Mouse (Mus musculus): ENCODE results near the gene Rrp7a. TPM values are rescaled to one million over a fixed set of nuclear protein-coding genes. Genes with fewer than 3 reads are reported as not detected.

The Rrp7a gene
- polyA plus RNA-seq, 1 experiment from 2014 or later, result 72.4 TPM

GRCm38 (mm10) chr15:83075607-83076525 is 46.7 kb downstream of the Rrp7a start:
- Histone ChIP-seq H3K27me3 (no peaks in the 10 kb centered on the region), H3K4me2 (replicated peaks) (no peak overlapping the region), H3K9ac (replicated peaks) (no peak overlapping the region), H3K9me3 (no peaks in the 10 kb centered on the region), H3K4me3 (no peak overlapping the region), H3K4me1 (no peaks in the 10 kb centered on the region), H3K36me3 (no peaks in the 10 kb centered on the region), H3K27ac (replicated peaks) (no peak overlapping the region)
- WGBS, result 72% methylated on average over 27 of the region's 27 CpGs
- no peak for ATAC-seq (replicated peaks)

- WGBS, result 82% methylated on average over 4 of the region's 4 CpGs
- ATAC-seq (replicated peaks), result no peak
- no peak overlapping the region for H3K4me3 ChIP-seq
Measured at GRCm38 (mm10) chr15:83074179-83074578, 48.4 kb downstream of the Rrp7a start.

GRCm38 (mm10) chr15:83071752-83072151 is 50.8 kb downstream of the Rrp7a start:
- no peaks in the 10 kb centered on the region for H3K36me3 ChIP-seq
- no peak overlapping the region for H3K4me2 ChIP-seq (replicated peaks)
- H3K27ac ChIP-seq (replicated peaks), result no peak overlapping the region
- no peak overlapping the region for H3K9ac ChIP-seq (replicated peaks)
- no peaks in the 10 kb centered on the region for H3K27me3 ChIP-seq
- H3K4me3 ChIP-seq, result no peak overlapping the region
- no peaks in the 10 kb centered on the region for H3K9me3 ChIP-seq
- no peak for ATAC-seq (replicated peaks)
- 88% methylated on average over 5 of the region's 5 CpGs for WGBS
- no peaks in the 10 kb centered on the region for H3K4me1 ChIP-seq

More at GRCm38 (mm10) chr15:83074179-83074578, 48.4 kb downstream of the Rrp7a start:
- H3K9ac ChIP-seq (replicated peaks), result no peak overlapping the region
- H3K27ac ChIP-seq (replicated peaks), result no peak overlapping the region
- no peaks in the 10 kb centered on the region for H3K4me1 ChIP-seq
- H3K36me3 ChIP-seq, result no peaks in the 10 kb centered on the region
- H3K27me3 ChIP-seq, result no peaks in the 10 kb centered on the region
- no peak overlapping the region for H3K4me2 ChIP-seq (replicated peaks)
- no peaks in the 10 kb centered on the region for H3K9me3 ChIP-seq

GRCm38 (mm10) chr15:83070942-83071341 is 51.7 kb downstream of the Rrp7a start:
- no peaks in the 10 kb centered on the region for H3K36me3 ChIP-seq
- 28% methylated on average over 3 of the region's 3 CpGs for WGBS
- H3K27me3 ChIP-seq, result no peaks in the 10 kb centered on the region
- no peaks in the 10 kb centered on the region for H3K9me3 ChIP-seq
- no peak overlapping the region for H3K27ac ChIP-seq (replicated peaks)
- no peaks in the 10 kb centered on the region for H3K4me1 ChIP-seq
- no peak overlapping the region for H3K9ac ChIP-seq (replicated peaks)
- H3K4me3 ChIP-seq, result no peak overlapping the region
- ATAC-seq (replicated peaks), result no peak
- H3K4me2 ChIP-seq (replicated peaks), result no peak overlapping the region

- Histone ChIP-seq H3K9me3 (no peaks in the 10 kb centered on the region), H3K9ac (replicated peaks) (no peak overlapping the region), H3K4me1 (no peaks in the 10 kb centered on the region), H3K4me2 (replicated peaks) (no peak overlapping the region), H3K27me3 (no peaks in the 10 kb centered on the region), H3K4me3 (no peak overlapping the region), H3K36me3 (no peaks in the 10 kb centered on the region), H3K27ac (replicated peaks) (no peak overlapping the region)
- ATAC-seq (replicated peaks), result no peak
- WGBS, result 97% methylated on average over 5 of the region's 5 CpGs
Measured at GRCm38 (mm10) chr15:83068270-83068669, 54.3 kb downstream of the Rrp7a start.

GRCm38 (mm10) chr15:83065543-83065942 is 57.1 kb downstream of the Rrp7a start:
- Histone ChIP-seq H3K36me3 (no peaks in the 10 kb centered on the region), H3K27me3 (no peaks in the 10 kb centered on the region), H3K4me1 (no peaks in the 10 kb centered on the region), H3K27ac (replicated peaks) (no peak overlapping the region), H3K4me3 (no peak overlapping the region), H3K9ac (replicated peaks) (no peak overlapping the region), H3K9me3 (no peaks in the 10 kb centered on the region), H3K4me2 (replicated peaks) (no peak overlapping the region)
- no peak for ATAC-seq (replicated peaks)
- WGBS, result 29% methylated on average over 4 of the region's 4 CpGs

Other genes with a start within 250 kb of the Rrp7a start
- 18.2 and 18.7 TPM in 2 replicates for gene Tcf20, start 134.9 kb downstream of the Rrp7a start, polyA plus RNA-seq (2015; fragmentation: Nextera tagmentation; extraction: Ambion mirVana)
- 1.6 and 1.8 TPM in 2 replicates for gene Nfam1, start 89.5 kb downstream of the Rrp7a start, polyA plus RNA-seq (2015; fragmentation: Nextera tagmentation; extraction: Ambion mirVana)
- 31.3 and 35.9 TPM in 2 replicates for gene Serhl, start 33.3 kb downstream of the Rrp7a start, polyA plus RNA-seq (2015; fragmentation: Nextera tagmentation; extraction: Ambion mirVana)
- gene Poldip3, start 26.6 kb upstream of the Rrp7a start, polyA plus RNA-seq (2015; fragmentation: Nextera tagmentation; extraction: Ambion mirVana), result 157 and 159 TPM in 2 replicates
- gene Cyb5r3, start 49.8 kb upstream of the Rrp7a start, polyA plus RNA-seq (2015; fragmentation: Nextera tagmentation; extraction: Ambion mirVana), result 85.3 and 92.8 TPM in 2 replicates
- 1.5 and 1.7 TPM in 2 replicates for gene A4galt, start 129.0 kb upstream of the Rrp7a start, polyA plus RNA-seq (2015; fragmentation: Nextera tagmentation; extraction: Ambion mirVana)
- gene Arfgap3, start 227.4 kb upstream of the Rrp7a start, polyA plus RNA-seq (2015; fragmentation: Nextera tagmentation; extraction: Ambion mirVana), result 38.7 and 39.6 TPM in 2 replicates